Mouse (Mus musculus): ENCODE measurements around the gene Otx2. TPM values are rescaled to one million over a fixed set of nuclear protein-coding genes. Genes with fewer than 3 reads are reported as not detected.
"Not testable (repeated sequence)": the region's sequence is repeated elsewhere in the genome, so short reads cannot be mapped to it uniquely, and the experiment has no call there.

The Otx2 gene
- total RNA-seq, 2 experiments from 2014 or later, result not detected

DNA sequence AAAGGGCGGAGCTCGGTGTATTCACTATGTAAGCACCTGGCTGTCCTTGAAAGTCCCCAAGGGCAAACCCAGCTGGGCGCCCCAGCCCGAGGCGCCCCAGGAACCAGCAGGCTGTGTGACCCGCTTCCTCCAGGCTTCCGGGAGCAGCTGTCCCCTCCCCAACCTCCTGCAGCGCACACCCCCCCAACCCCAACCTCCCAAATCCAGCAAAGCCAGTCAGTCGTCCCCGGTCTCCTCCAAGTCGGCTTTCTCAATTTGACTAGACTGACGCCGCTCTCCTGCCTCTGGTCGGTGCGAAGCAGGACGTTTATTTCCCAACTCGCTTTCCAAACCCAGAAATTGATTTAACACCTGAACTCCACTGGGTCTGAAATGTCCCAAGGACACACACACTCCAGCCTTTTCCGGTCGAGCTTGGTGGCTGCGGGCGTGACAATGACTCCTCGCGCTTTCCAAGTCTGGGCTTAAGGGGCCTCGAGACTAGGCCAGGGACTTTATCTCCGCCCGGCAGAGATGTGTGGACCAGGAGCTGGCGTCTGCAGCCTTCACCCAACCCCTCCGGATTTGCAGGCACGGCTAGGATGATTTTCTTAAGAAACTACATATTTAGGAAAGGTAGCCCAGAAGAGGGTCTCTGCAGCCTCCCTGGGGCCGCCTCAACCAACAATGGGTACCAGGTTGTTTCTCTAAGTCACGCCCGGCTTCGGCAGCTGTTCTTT lies 18.4 kb downstream of the Otx2 start:
- no peak for ATAC-seq (ENCODE audit: poor library complexity, severe bottlenecking)

DNA sequence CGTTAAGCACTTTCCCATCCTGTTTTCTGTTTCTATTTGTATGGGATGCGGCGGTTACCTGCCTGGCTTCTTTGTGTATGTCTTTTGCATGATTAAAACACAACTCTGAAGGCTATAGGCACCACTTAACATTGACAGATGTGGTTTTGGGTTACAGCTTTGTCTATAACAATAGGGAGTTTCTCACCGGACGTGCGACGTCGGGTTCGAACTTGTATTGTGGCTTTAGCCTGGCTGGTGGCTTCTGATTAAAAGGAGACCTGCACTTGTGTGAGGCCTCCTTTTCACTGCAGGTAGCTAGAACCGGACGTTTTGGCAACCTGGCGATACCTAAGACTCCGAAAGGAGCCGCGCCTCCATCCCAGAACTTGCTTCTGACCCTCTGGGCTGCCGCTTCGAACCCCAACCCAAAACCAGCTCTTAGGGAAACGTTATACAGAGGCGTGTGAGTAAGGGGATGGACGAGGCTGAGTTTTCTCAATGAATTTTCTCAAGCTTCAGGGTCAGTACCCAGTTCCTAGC lies 19.0 kb downstream of the Otx2 start:
- no peak for ATAC-seq (ENCODE audit: poor library complexity, severe bottlenecking)

DNA sequence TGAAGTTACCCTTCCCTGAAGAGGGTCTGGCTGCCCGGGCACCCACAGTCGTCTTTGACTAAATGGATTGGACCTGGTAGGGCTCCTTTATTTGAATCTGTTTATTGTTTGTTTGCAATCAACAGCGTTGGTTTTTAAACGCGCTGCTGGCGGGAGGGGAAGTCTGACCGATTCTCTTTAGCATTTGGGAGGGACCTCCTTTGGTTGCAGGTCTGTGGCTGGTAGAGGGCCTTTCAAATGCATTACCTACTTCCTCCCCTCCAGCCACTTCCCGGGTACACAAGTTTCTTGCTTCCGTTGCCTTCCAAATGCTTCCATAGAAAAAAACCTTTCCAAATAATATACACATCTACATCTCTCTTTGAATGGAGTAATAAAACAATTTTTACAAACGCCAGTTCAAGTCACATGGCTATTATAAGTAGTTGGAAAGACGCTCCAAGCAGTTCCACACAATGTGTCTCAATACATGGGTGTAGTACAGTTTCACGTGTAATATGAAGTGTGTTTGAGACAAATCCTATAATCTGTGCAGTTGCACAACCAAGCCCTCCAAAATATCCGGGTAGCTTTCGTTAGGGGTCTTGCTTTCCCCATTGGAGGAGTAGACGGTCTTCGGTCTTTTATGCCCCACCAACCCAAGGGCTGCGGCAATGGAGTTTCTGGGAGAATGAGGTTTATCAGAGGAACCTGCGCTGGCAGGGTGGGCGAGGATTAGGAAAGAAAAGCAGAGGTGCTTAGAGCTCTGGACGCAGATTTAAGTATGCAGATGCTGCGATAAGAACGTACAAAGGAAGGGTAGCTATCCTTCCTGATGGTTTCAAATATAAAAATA lies 19.7 kb downstream of the Otx2 start:
- ATAC-seq (ENCODE audit: poor library complexity, severe bottlenecking), result no peak

DNA sequence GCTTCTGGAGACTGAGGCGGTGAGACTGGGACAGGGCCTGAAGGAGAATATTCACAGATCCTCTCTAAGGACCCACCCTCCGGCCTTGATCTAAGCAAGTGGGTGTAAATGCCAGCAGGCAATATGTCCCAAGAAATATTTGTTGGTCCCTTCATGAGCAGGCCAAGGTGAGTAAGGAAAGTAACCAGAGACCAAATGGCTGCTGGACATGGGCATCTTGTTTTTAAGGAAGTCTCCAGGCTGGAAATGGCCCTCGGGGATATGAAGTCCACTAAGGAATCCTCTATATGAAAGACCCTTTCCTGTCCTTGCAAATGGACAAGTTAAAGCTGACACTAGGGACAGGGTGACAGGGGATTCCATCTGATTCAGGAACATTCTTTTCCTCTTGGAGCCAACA lies 20.5 kb downstream of the Otx2 start:
- no peak for ATAC-seq (ENCODE audit: poor library complexity, severe bottlenecking)

DNA sequence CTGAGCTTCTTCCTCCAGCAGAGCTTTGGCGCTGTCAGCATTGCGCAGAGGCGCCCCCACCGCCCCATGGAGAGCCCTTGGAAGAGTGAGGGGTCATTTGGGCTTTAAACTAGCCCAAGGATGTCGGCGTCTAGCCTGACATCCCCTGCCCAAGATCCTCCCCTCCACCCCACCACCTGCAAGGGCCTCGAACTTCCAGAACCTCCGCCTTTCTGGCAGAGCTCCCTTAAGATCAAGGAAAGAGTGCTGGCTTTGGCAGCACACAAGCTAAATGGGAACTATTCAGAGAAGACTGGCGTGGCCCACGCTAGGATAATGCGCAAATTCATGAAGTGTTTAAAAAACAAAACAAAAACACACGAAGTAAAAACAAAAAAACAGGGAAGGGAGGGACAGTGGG lies 21.4 kb downstream of the Otx2 start:
- no peak for ATAC-seq (ENCODE audit: poor library complexity, severe bottlenecking)

DNA sequence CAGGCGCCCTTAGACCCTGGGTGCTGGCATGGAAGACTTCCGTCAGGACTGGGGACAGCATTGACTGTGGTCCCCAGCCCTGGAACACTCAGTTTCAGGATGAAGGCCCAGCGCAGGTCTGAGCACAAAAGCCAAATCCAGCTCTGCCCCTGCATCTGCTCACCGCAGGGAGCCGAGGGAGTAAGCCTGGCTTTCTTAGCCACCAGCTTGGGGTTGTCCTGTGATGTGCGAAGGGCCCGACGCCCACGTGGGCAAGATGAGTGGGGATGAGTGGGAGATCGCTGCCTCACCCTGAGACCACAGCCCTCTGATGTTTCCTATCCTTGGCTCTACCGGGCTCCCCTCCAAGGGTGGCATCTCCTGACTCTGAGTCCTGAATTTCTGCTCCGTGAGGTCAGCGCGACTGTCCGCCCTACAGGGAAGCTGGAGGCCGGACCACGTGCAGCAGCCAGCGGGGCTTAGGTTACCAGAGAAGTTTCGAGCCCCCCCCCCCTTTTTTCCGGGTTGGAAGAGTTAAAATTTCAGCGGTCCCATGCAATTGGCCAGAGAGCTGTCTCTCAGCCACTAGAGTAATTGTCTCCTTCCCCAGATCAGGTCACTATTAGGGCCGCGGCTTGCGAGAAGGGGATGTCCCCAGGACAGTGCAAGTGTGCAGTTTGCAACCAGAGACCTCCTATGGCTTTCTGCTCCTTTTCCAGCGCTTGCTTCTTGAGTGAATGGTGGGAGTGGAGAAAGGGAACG lies 22.0 kb downstream of the Otx2 start:
- ATAC-seq (ENCODE audit: poor library complexity, severe bottlenecking), result no peak

DNA sequence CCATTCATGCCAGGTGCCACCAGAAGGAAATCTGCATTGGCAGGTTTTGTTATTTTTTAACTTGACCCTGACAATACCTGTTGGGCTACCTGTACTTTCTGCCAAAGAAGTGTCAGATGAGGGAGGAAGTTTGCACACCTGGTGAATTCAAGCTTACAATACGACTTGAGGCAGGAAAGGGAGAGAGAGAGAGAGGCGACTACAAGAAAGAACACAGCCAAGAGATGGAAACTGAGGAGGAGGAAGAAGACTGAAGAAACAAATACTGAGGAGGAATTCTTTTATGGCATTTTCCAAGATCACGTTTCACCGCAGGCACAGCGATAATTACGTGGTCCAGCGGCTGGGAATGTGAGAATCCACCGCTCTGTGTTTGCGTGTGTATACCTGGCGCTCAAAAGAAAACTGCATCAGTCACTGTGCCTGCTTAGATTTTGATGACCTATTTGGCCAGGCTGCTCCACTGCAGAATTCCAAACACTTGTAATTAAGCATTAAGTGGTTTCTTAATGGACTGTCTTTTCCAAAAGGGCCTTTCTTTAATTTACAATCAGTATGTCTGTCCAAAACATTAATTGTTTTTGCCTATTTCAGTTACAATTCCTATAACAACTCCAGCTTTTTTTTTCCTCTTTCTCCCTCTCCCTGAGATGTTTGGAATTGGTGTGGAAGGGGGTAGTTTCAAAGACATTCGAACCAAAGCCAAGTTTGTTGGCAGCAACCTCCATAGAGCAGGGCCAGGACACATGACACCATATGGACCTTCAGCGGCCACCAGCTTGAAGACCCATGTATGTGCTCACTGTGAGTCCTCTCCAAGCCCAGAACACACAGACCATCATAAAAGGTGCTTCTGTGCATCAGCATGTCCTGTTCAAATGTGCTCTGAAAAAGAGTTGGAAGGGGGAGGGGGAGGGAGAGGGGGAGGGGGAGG lies 31.9 kb downstream of the Otx2 start:
- ATAC-seq (ENCODE audit: poor library complexity, severe bottlenecking), result no peak

DNA sequence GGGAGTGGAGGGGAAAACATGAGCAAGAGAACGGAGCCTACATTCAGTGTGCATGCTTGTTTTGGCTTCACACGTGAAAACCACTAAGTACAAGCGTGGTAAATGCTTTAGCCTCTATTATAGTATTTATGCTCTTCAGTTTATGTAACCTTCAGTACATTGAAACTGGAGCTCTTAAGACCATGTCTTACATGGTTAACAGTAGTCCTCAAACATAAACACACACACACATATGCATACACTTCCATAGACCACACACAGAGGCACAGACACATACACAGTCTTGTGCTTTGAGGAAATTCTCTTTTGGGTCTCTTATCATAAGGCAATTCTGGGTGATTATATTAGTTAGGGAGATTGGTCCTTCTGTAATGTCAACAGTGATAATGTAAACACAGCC lies 40.5 kb downstream of the Otx2 start:
- ATAC-seq (ENCODE audit: poor library complexity, severe bottlenecking), result no peak

DNA sequence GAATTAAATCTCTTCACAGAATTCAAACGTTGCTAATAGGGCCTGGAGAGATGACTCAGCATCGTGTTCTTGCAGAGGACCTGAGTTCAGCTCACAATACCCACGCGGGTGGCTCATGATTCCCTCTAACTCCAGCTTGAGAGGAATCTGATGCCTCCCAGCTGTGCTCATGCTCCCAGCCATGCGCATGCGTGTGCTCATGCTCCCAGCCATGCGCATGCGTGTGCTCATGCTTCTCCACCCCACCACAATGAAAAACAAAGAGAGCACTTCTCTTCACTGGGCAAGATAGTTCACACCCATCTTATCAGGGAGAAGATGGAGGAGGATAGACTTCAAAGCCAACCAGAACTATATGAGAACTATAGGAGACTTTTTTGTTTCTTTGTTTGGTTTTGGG lies 41.3 kb downstream of the Otx2 start:
- no peak for ATAC-seq (ENCODE audit: poor library complexity, severe bottlenecking)

DNA sequence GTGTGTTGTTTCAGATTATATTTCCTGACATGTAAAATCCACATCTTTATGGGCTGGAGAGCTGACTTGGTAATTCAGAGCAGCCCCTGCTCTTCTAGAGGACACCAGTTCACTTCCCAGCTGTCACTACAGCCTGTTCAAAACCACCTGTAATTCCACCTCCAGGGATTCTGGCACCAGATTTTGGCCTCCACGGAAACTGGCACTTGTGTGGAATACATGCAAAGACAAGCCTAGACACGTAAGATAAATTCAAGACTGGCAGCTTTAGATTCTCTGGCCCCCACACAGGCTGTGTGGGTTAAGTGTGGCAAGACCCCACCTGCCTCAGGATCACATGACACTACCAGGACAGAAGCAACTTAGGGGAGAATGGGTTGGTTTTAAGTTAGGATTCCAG lies 42.1 kb downstream of the Otx2 start:
- no peak for ATAC-seq (ENCODE audit: poor library complexity, severe bottlenecking)

DNA sequence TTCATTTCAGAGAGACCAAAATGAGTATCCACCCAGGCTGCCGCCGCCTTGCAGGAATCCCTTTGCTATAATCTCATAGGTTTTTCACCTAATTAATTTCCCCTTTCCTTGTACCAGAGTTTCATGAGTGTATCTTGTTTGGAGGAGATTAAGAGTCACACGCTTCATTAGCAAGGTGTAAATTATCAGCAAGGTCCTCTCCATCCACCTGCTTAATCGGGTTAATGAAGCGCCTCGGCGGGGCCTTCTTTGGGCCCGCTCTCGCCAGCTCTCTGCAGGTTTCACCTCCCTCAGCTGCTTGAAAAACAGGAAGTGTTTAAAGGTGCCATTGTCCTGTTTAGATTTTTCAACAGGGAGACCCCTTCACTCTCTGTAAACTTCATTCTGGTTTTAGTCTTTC lies 44.2 kb downstream of the Otx2 start:
- ATAC-seq (ENCODE audit: poor library complexity, severe bottlenecking), result no peak

DNA sequence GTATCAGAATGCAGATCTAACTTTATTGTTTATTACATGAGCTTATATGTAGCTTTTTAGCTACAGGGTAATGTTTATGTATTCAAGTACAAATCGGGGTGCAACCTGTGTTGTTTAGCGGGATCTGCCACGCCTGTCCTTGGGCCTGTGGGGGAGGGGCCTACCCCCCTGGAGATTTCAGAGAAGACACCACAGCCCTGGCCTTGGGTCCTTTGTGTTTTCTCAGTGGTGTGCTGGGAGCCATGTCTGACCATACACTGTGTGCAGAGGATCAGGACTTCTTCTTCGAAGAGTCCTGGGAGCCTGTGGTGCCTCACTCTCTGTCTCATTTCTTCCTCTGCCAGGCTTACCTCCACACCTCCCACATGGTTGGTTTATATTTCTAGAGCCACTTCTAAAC lies 47.3 kb downstream of the Otx2 start:
- no peak for ATAC-seq (ENCODE audit: poor library complexity, severe bottlenecking)

DNA sequence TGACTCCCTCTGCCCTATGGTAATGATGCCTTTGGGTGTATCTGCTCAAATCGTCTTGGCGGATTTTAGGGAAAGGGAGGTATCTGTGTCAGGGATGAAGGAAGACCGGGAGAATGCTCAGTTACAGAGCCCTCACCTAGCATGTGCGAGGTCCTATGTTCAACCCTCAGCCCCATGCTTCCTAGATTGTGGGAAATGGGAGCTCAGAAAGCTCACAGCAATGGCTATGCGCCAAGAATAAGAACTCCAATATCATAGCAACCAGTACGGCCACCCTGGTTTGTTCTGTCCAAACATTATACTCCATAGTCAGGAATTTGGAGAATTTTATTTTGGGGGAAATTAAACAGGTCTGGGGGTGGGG lies 48.3 kb downstream of the Otx2 start:
- ATAC-seq (ENCODE audit: poor library complexity, severe bottlenecking), result no peak

DNA sequence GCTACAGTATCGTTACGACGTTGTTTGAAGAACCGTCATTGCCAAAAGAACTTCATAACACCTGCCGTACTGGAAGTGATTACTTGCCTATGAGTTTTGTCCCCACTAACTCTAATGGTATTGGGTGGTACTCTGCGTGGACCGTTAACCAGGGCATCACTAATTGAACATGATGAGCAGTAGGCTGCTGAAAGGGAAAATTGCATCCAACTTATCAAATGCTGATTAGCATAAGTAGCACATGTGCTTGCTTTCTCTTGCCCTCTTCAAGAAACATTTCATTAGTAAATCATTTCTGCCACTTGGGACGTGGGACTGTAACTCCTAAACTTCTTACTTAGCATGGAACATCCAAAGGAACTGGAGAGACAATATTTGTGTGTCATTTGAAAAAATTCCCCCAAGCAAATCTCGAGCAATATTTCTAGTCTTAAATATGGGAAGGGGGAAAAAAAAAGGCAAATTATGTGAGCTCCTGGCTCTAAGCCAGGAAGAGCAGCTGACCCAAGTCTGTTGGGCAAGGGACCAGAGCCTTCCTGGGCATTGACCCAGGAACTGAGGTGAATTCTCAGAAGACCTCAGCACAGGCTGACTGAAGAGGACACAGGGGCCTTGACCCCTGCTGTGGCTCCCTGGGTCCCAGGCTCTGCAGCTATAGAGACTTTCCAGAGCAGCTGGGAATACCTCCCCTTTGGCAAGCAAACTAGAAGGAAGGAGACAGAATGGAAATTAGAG lies 48.9 kb downstream of the Otx2 start:
- no peak for ATAC-seq (ENCODE audit: poor library complexity, severe bottlenecking)

DNA sequence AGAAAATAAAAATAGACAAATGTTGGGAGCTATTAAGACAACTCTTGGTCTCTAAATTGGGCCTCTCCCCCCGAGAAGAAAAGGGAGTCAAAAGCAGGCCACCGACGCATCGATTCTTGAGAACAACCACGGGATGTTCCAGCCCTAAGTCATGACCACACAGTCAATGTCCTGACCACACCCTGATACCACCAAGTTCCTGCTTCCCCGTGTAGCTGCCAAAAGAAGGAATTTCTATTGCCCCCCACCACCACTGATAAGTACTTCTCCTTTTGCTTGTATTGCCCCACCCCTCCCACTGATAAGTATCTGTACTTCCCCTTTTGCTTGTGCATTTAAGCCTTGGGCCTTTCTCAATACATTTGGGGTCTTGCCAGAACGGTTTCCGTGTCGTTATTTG lies 50.9 kb downstream of the Otx2 start:
- not testable (repeated sequence) for ATAC-seq (ENCODE audit: poor library complexity, severe bottlenecking)

DNA sequence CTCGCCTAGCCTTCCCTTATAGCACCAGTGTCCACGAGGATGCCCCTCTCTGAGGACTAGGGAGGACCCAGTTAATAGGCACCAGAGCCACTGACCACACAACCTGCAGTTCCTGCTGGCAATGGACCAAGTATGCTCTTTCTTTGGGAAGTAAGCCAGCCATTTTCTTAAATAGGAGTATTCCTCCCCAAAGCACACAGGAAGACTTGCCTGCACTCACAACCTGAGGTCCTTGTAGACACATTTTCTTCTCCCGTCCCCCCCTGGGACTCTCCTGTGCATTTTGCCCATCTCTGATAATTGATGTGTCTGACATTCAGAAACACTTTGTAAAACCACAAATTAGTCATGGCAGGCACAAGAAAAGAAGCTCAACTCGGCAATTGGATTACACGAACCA lies 57.3 kb downstream of the Otx2 start:
- ATAC-seq (ENCODE audit: poor library complexity, severe bottlenecking), result no peak

DNA sequence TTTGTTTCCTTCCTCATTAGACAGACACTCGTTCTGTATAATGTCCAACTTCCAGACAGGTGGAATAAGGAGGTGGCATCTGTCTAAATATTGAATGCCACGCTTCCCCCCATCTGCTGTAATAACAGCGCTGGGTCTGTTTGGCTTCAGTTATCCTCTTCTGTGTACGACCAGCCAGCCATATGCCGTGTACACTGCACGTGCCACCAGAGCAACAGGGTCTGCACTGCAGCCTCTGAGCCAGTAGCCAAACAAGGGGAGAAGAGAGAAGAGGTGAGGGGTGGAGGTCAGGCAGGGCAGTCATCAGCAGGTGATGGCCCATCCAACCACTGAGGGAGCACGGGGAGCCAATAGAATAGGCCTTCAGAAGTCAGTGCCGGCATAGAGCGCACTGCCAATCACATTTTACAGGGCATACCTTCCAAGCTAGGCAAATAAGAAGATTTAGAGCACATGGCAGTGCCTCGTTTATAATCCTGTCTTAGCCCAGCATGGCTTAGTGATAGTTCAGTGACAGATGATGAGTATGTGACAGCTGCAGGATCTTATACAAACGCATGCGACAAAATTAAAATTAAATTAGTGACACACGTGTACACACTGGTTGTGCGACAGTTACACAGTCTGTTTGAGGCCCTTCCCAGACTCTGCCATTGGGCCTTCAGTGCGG lies 64.8 kb downstream of the Otx2 start:
- ATAC-seq (ENCODE audit: poor library complexity, severe bottlenecking), result no peak
